8 mouse cellular contexts compared by ENCODE assay signal in genomic region chr7:118739975-118740531, GRCm38 (mm10). TPM values are rescaled to one million over a fixed set of nuclear protein-coding genes. Genes with fewer than 3 reads are reported as not detected.
DNase-seq lines count a peak whose midpoint lies in the region; ATAC-seq and TF ChIP-seq lines count a peak whose summit lies in the region.

TSS of gene Vps35l (plus strand) at chr7:118740226.

- DNase-seq in 3T3-L1 (ENCODE audit: low read depth, low spot score), result peak; percentile 82
- DNase-seq in adrenal gland, postnatal 36 days, result peak; percentile 80 to 87
- DNase-seq in heart, adult 18-20 months, result peak; percentile 84 to 87
- peak; percentile 80 for DNase-seq in kidney, adult 18-20 months
- DNase-seq in limb, embryonic 10.5 days (ENCODE audit: low spot score), result peak; percentile 81

- peak within 1 kb of the TSS; percentile 72 for H3K4me2 ChIP-seq in embryonic facial prominence, embryonic 12.5 days (replicated peaks)
- H3K4me2 ChIP-seq in midbrain, embryonic 12.5 days (replicated peaks), result peak within 1 kb of the TSS; percentile 71

- ATAC-seq in embryonic facial prominence, embryonic 12.5 days (ENCODE audit: insufficient number of reproducible peaks, insufficient read depth, low FRiP score, low TSS enrichment), result peak; percentile 85
- ATAC-seq in midbrain, embryonic 12.5 days (ENCODE audit: low FRiP score, low read depth), result peak; percentile 84

- 0 out of 2 replicates have a peak within 1 kb of the TSS, but pooled peaks have one; percentile 7 for H3K27ac ChIP-seq in embryonic facial prominence, embryonic 12.5 days
- H3K27ac ChIP-seq in limb, embryonic 10.5 days, result peak within 1 kb of the TSS; percentile 86
- peak within 1 kb of the TSS; percentile 83 for H3K27ac ChIP-seq in midbrain, embryonic 12.5 days (replicated peaks)
- H3K27ac ChIP-seq in small intestine, adult 2 months (ENCODE audit: insufficient read depth, low read depth, low read length), result peak within 1 kb of the TSS; percentile 43

- no peak for TF ChIP-seq POLR2A in small intestine, adult 2 months (IDR thresholded peaks at IDR 0.05; ENCODE audit: low read depth, low read length)

- H3K4me1 ChIP-seq in embryonic facial prominence, embryonic 12.5 days, result peaks cover 10% of the 10 kb centered on the region; the same call in 1 of the 2 replicates
- peaks cover 11% of the 10 kb centered on the region for H3K4me1 ChIP-seq in limb, embryonic 10.5 days
- peaks cover 12% of the 10 kb centered on the region for H3K4me1 ChIP-seq in midbrain, embryonic 12.5 days
- H3K4me1 ChIP-seq in small intestine, adult 2 months (ENCODE audit: control insufficient read depth, insufficient read depth, insufficient read length, low read length), result peaks cover 12% of the 10 kb centered on the region

- H3K36me3 ChIP-seq in embryonic facial prominence, embryonic 12.5 days, result peaks cover 9% of the 10 kb centered on the region
- peaks cover 28% of the 10 kb centered on the region for H3K36me3 ChIP-seq in limb, embryonic 10.5 days
- peaks cover 25% of the 10 kb centered on the region for H3K36me3 ChIP-seq in midbrain, embryonic 12.5 days
- H3K36me3 ChIP-seq in small intestine, adult 2 months (ENCODE audit: control insufficient read depth, insufficient read depth, low read length), result peaks cover 3% of the 10 kb centered on the region; the same call in 1 of the 2 replicates

- peak within 1 kb of the TSS; percentile 77 for H3K4me3 ChIP-seq in embryonic facial prominence, embryonic 12.5 days
- H3K4me3 ChIP-seq in limb, embryonic 10.5 days, result peak within 1 kb of the TSS; percentile 82
- peak within 1 kb of the TSS; percentile 76 for H3K4me3 ChIP-seq in midbrain, embryonic 12.5 days
- H3K4me3 ChIP-seq in small intestine, adult 2 months (ENCODE audit: low read depth, low read length), result peak within 1 kb of the TSS; percentile 86

- peak within 1 kb of the TSS; percentile 66 for H3K9ac ChIP-seq in embryonic facial prominence, embryonic 12.5 days
- peak within 1 kb of the TSS; percentile 69 for H3K9ac ChIP-seq in midbrain, embryonic 12.5 days (replicated peaks)

- peak; percentile 64 for TF ChIP-seq CTCF in small intestine, adult 2 months (IDR thresholded peaks at IDR 0.05; ENCODE audit: extremely low read depth, insufficient read length, insufficient replicate concordance, low read depth, low read length)

- no peaks in the 10 kb centered on the region for H3K9me3 ChIP-seq in embryonic facial prominence, embryonic 12.5 days
- no peaks in the 10 kb centered on the region for H3K9me3 ChIP-seq in limb, embryonic 10.5 days (replicated peaks)
- no peaks in the 10 kb centered on the region for H3K9me3 ChIP-seq in midbrain, embryonic 12.5 days

- no peaks in the 10 kb centered on the region for H3K27me3 ChIP-seq in embryonic facial prominence, embryonic 12.5 days
- no peaks in the 10 kb centered on the region for H3K27me3 ChIP-seq in limb, embryonic 10.5 days (ENCODE audit: low read depth, poor library complexity, severe bottlenecking)
- no peaks in the 10 kb centered on the region for H3K27me3 ChIP-seq in midbrain, embryonic 12.5 days
- H3K27me3 ChIP-seq in small intestine, adult 2 months (ENCODE audit: control insufficient read depth, insufficient read depth, low read length), result no peaks in the 10 kb centered on the region

- 3% methylated on average over 16 of the region's 16 CpGs for WGBS in embryonic facial prominence, embryonic 12.5 days
- WGBS in limb, embryonic 10.5 days, result 2% methylated on average over 16 of the region's 16 CpGs
- 3% methylated on average over 15 of the region's 16 CpGs for WGBS in midbrain, embryonic 12.5 days
- 2% methylated on average over 16 of the region's 16 CpGs for WGBS in small intestine, adult 2 months

RNA-seq across cellular contexts. Expression of gene Vps35l, which starts in this region (rescaled TPM):
- 10 to 100 TPM; 54.7 to 66.0 TPM for total RNA-seq in adrenal gland, postnatal 36 days (2021)
- 76.5 and 81.1 TPM in 2 replicates for polyA plus RNA-seq in embryonic facial prominence, embryonic 12.5 days (2016; fragmentation: Nextera tagmentation; extraction: Ambion mirVana)
- total RNA-seq in heart, adult 18-20 months (2021), result 10 to 100 TPM; 21.2 to 24.8 TPM
- 58.5 and 60.2 TPM in 2 replicates for polyA plus RNA-seq in limb, embryonic 10.5 days (2016; fragmentation: Nextera tagmentation; extraction: Ambion mirVana)
- 89.4 and 95.3 TPM in 2 replicates for polyA plus RNA-seq in midbrain, embryonic 12.5 days (2016; fragmentation: Nextera tagmentation; extraction: Ambion mirVana)
- 18.3 and 29.9 TPM in 2 replicates for polyA plus RNA-seq in small intestine, adult 2 months (2012; rRNA removed)

Comparison
In these comparisons a context has a peak if more than half of its experiments do, and no peak if none do; other contexts are left out.
1. Peak in every context shown above with its lines: DNase-seq, ATAC-seq, H3K4me3 ChIP-seq and H3K27ac ChIP-seq.
2. H3K27ac ChIP-seq: peak in every context shown above with its lines; median percentile 86 in limb, embryonic 10.5 days; 83 in midbrain, embryonic 12.5 days; 43 in small intestine, adult 2 months; 7 in embryonic facial prominence, embryonic 12.5 days.